Mouse (Mus musculus) CH12.LX (cell line): ENCODE results near the gene Birc2. TPM values are rescaled to one million over a fixed set of nuclear protein-coding genes. Genes with fewer than 3 reads are reported as not detected.

Experiments used
- DNase-seq: peaks from one replicate; pipeline ENCODE4 v3.0.0-alpha.2; 2013; ENCODE audit errors: extremely low read depth
- H3K27ac ChIP-seq: 2 replicates; pipeline ENCODE4 v1.5.1; 2012; ENCODE audit warnings: low read depth, mild to moderate bottlenecking, control low read depth, moderate library complexity; ENCODE audit not compliant: insufficient read depth
- H3K27me3 ChIP-seq: replicated peaks from 2 replicates; pipeline ENCODE3; 2012; ENCODE audit warnings: inconsistent platforms
- H3K36me3 ChIP-seq, 2 experiments: replicated peaks in 1 of 2; 2 replicates each; pipeline versions ENCODE3 to v1.6.1; 2012; ENCODE audit warnings: inconsistent platforms in 1 of 2, low read length in 1 of 2, mild to moderate bottlenecking in 1 of 2, mixed read lengths in 1 of 2, moderate library complexity in 1 of 2; ENCODE audit not compliant: control insufficient read depth in 1 of 2, insufficient read depth in 1 of 2
- H3K4me1 ChIP-seq, 2 experiments: 2 replicates each; pipeline ENCODE4 v1.6.1; 2012; ENCODE audit warnings: inconsistent platforms in 1 of 2, moderate library complexity in 1 of 2; ENCODE audit not compliant: insufficient read depth in 2 of 2, control insufficient read depth in 1 of 2
- H3K4me2 ChIP-seq: 2 replicates; pipeline ENCODE4 v1.6.1; 2012; ENCODE audit warnings: low read depth, mild to moderate bottlenecking, control low read depth; ENCODE audit not compliant: poor library complexity, insufficient read depth, severe bottlenecking
- H3K4me3 ChIP-seq, 3 experiments: fragments of 150-350 bp in 1 of 3; sonication (generic) in 1 of 3; replicated peaks in 1 of 3; 2 replicates each; pipeline versions ENCODE3 to v1.5.1; 2011 to 2012; ENCODE audit warnings: low read depth in 2 of 3, low read length in 2 of 3, mild to moderate bottlenecking in 2 of 3, moderate library complexity in 2 of 3, control low read depth in 1 of 3, improper control_type of control experiment in 1 of 3, inconsistent platforms in 1 of 3, mixed read lengths in 1 of 3; ENCODE audit not compliant: poor library complexity in 1 of 3
- H3K79me2 ChIP-seq: replicated peaks from 2 replicates; pipeline ENCODE4 v1.6.1; 2012; ENCODE audit warnings: mild to moderate bottlenecking, moderate library complexity; ENCODE audit not compliant: control insufficient read depth, poor library complexity, insufficient read depth, severe bottlenecking; ENCODE audit errors: extremely low read depth
- H3K9ac ChIP-seq: 2 replicates; pipeline ENCODE4 v1.6.1; 2012; ENCODE audit warnings: low read depth, mild to moderate bottlenecking, control low read depth, moderate library complexity; ENCODE audit not compliant: insufficient read depth
- H3K9me3 ChIP-seq: replicated peaks from 2 replicates; pipeline ENCODE3; 2012; ENCODE audit warnings: low read length, inconsistent platforms, mixed read lengths
- BHLHE40 ChIP-seq: IDR thresholded peaks from 2 replicates; pipeline ENCODE4 v1.6.1; 2011; ENCODE audit warnings: mild to moderate bottlenecking, low read depth, low read length, improper control_type of control experiment
- ETS1 ChIP-seq: conservative IDR thresholded peaks from 2 replicates; pipeline ENCODE4 v1.6.1; 2012; ENCODE audit warnings: low read depth, mild to moderate bottlenecking, inconsistent platforms, low read length, improper control_type of control experiment, moderate library complexity
- HCFC1 ChIP-seq: IDR thresholded peaks from 2 replicates; pipeline ENCODE4 v1.6.1; 2012; ENCODE audit warnings: low read depth, mild to moderate bottlenecking, inconsistent platforms, low read length, improper control_type of control experiment
- IRF4 ChIP-seq: IDR thresholded peaks from 2 replicates; pipeline ENCODE4 v1.6.1; 2014; ENCODE audit warnings: low read depth, mild to moderate bottlenecking, inconsistent platforms, low read length, improper control_type of control experiment
- JUN ChIP-seq: IDR thresholded peaks from 2 replicates; pipeline ENCODE4 v1.6.1; 2011; ENCODE audit warnings: low read depth, mild to moderate bottlenecking, low read length, improper control_type of control experiment, moderate library complexity; ENCODE audit not compliant: insufficient read depth
- JUND ChIP-seq: conservative IDR thresholded peaks from 2 replicates; pipeline ENCODE4 v1.6.1; 2011; ENCODE audit warnings: low read depth, low read length, improper control_type of control experiment
- KAT2A ChIP-seq: IDR thresholded peaks from 2 replicates; pipeline ENCODE4 v1.6.1; 2012; ENCODE audit warnings: low read length, improper control_type of control experiment, inconsistent platforms; ENCODE audit not compliant: insufficient replicate concordance
- MAFK ChIP-seq: IDR thresholded peaks from 2 replicates; pipeline ENCODE4 v1.6.1; 2011; ENCODE audit warnings: low read length, improper control_type of control experiment; ENCODE audit not compliant: insufficient replicate concordance
- MAX ChIP-seq: IDR thresholded peaks from 2 replicates; pipeline ENCODE4 v1.6.1; 2011; ENCODE audit warnings: low read length, improper control_type of control experiment
- MAZ ChIP-seq: IDR thresholded peaks from 2 replicates; pipeline ENCODE4 v1.6.1; 2012; ENCODE audit warnings: low read depth, mild to moderate bottlenecking, inconsistent platforms, low read length, improper control_type of control experiment, moderate library complexity
- MEF2A ChIP-seq: IDR thresholded peaks from 2 replicates; pipeline ENCODE4 v1.6.1; 2014; ENCODE audit warnings: low read depth, mild to moderate bottlenecking, inconsistent platforms, low read length, improper control_type of control experiment, borderline replicate concordance
- MYC ChIP-seq: IDR thresholded peaks from 2 replicates; pipeline ENCODE4 v1.6.1; 2011; ENCODE audit warnings: low read depth, mild to moderate bottlenecking, improper control_type of control experiment, low read length
- NRF1 ChIP-seq: IDR thresholded peaks from 2 replicates; pipeline ENCODE4 v1.6.1; 2014; ENCODE audit warnings: low read depth, mild to moderate bottlenecking, inconsistent platforms, low read length, improper control_type of control experiment, moderate library complexity
- POLR2A ChIP-seq: IDR thresholded peaks from 2 replicates; pipeline ENCODE4 v1.6.1; 2011; ENCODE audit warnings: low read depth, mild to moderate bottlenecking, improper control_type of control experiment, low read length
- POLR2AphosphoS2 ChIP-seq: IDR thresholded peaks from 2 replicates; pipeline ENCODE4 v1.6.1; 2011; ENCODE audit warnings: low read depth, low read length, improper control_type of control experiment
- RCOR1 ChIP-seq: conservative IDR thresholded peaks from 2 replicates; pipeline ENCODE4 v1.6.1; 2012; ENCODE audit warnings: low read depth, mild to moderate bottlenecking, inconsistent platforms, low read length, improper control_type of control experiment
- SMC3 ChIP-seq: IDR thresholded peaks from 2 replicates; pipeline ENCODE4 v1.6.1; 2011; ENCODE audit warnings: low read depth, low read length, improper control_type of control experiment
- TBP ChIP-seq: conservative IDR thresholded peaks from 2 replicates; pipeline ENCODE4 v1.6.1; 2011; ENCODE audit warnings: low read depth, low read length, improper control_type of control experiment
- UBTF ChIP-seq: IDR thresholded peaks from 2 replicates; pipeline ENCODE4 v1.6.1; 2012; ENCODE audit warnings: low read depth, mild to moderate bottlenecking, inconsistent platforms, low read length, improper control_type of control experiment, moderate library complexity
- USF1 ChIP-seq: IDR thresholded peaks from 2 replicates; pipeline ENCODE4 v1.6.1; 2014; ENCODE audit warnings: low read depth, mild to moderate bottlenecking, inconsistent platforms, low read length, improper control_type of control experiment
- USF2 ChIP-seq: conservative IDR thresholded peaks from 2 replicates; pipeline ENCODE4 v1.6.1; 2011; ENCODE audit warnings: low read depth, low read length, improper control_type of control experiment
- ZKSCAN1 ChIP-seq: IDR thresholded peaks from 2 replicates; pipeline ENCODE4 v1.6.1; 2012; ENCODE audit warnings: low read depth, inconsistent platforms, low read length, improper control_type of control experiment, borderline replicate concordance
- ZMIZ1 ChIP-seq: IDR thresholded peaks from 2 replicates; pipeline ENCODE4 v1.6.1; 2012; ENCODE audit warnings: low read depth, mild to moderate bottlenecking, inconsistent platforms, low read length, improper control_type of control experiment
- dilution Hi-C: fragments of 300-500 bp; cut with MboI; formaldehyde crosslinking; loops from 2 replicates; pipeline ENCODE4 v1.14.3; 2020; ENCODE audit warnings: low sequenced_read_pairs; ENCODE audit not compliant: extremely low pct_unique_long_range_greater_than_20kb, extremely low pct_ligation_motif_present
- in situ Hi-C: fragments of 300-500 bp; cut with MboI; formaldehyde crosslinking; loops from 3 replicates; pipeline ENCODE4 v1.14.3; 2019; ENCODE audit warnings: low sequenced_read_pairs, low pct_ligation_motif_present, low pct_unique_long_range_greater_than_20kb, mixed read lengths
- polyA plus RNA-seq: library from polyadenylated mRNA; unstranded; fragments of >175 nt; gene quantifications from 2 replicates; pipeline ENCODE4 v1.2.1, GENCODE M21; 2012; ENCODE audit warnings: low read depth; ENCODE audit not compliant: insufficient read length
- total RNA-seq, 2 experiments: library from RNA; depleted of rRNA; stranded (reverse); fragments of 300-350 nt in 1 of 2; fragments of >200 nt in 1 of 2; gene quantifications; 2 replicates each; pipeline ENCODE4 v1.2.3; 2012 to 2014

Gene Birc2
- total and polyA plus RNA-seq, 3 experiments, result 43.4 to 134 (median 94.7) TPM

DNA sequence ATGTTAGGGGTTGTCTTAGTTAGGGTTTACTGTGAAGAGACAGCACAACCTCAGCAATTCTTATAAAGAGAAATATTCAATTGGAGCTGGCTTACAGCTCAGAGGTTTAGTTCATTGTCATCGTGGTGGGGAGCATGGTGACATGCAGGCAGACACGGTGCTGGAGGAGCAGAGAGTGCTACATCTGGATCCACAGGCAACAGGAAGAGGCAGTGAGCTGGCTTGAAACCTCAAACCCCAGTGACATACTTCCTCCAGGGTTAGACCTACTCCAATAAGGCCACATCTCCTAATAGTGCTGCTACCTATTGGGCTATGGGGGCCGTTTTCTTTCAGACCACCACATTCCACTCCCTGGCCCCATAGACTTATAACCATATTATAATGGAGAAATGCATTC, 60.9 kb downstream of the Birc2 start:
- no peak overlapping the region for H3K27ac ChIP-seq
- in situ Hi-C loops (no loop called here), dilution Hi-C loops (no loop called here)
- peaks cover 26% of the 10 kb centered on the region for H3K79me2 ChIP-seq
- no peak overlapping the region for H3K9ac ChIP-seq
- H3K9me3 ChIP-seq, result no peaks in the 10 kb centered on the region
- TF ChIP-seq JUN (no peak), IRF4 (no peak), MAFK (no peak), KAT2A (no peak), JUND (no peak), ETS1 (no peak), NRF1 (no peak), MAX (no peak), SMC3 (no peak), MYC (no peak), ZMIZ1 (no peak), POLR2A (no peak), POLR2AphosphoS2 (no peak), ZKSCAN1 (no peak), MEF2A (no peak), TBP (no peak)
- TF ChIP-seq, all 38 proteins: peak for 0
- no peak overlapping the region for H3K4me3 ChIP-seq
- peaks cover 73 to 95% of the 10 kb centered on the region in 2 experiments for H3K36me3 ChIP-seq
- no peak for DNase-seq
- H3K4me2 ChIP-seq, result no peak overlapping the region
- peaks cover 6 to 60% of the 10 kb centered on the region in 2 experiments; a peak in 3 of 4 replicates for H3K4me1 ChIP-seq
- H3K27me3 ChIP-seq, result no peaks in the 10 kb centered on the region

DNA sequence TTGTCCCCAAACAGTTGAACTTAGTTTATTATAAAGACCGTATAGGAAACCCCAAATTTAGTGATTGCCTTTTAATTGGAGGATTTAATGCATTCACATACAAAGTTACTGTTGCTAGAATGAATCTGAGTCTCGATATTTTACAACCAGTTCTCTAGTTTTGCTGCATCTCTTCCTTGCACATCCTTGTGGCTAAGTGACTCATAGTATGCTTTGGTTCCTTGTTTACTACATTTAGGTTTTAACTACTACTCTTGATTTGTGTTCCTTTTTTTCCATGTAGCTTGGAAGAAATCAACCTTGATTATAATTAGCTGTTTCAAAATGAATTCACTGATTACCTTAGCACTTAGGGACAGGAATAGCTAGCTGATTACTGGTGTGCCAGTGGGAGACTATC, 61.9 kb downstream of the Birc2 start:
- H3K27ac ChIP-seq, result no peak overlapping the region

More for the DNA sequence above, 61.9 kb downstream of the Birc2 start:
- Histone ChIP-seq H3K36me3 (peaks cover 76 to 98% of the 10 kb centered on the region in 2 experiments), H3K9me3 (no peaks in the 10 kb centered on the region), H3K79me2 (peaks cover 30% of the 10 kb centered on the region), H3K9ac (no peak overlapping the region), H3K4me2 (no peak overlapping the region), H3K4me1 (peaks cover 6 to 66% of the 10 kb centered on the region in 2 experiments; a peak in 3 of 4 replicates), H3K4me3 (no peak overlapping the region), H3K27me3 (no peaks in the 10 kb centered on the region)
- in situ Hi-C loops, result no loop called here
- dilution Hi-C loops, result no loop called here
- TF ChIP-seq ZMIZ1 (no peak), HCFC1 (no peak), USF2 (no peak), USF1 (no peak), BHLHE40 (no peak), MAZ (no peak), MAFK (no peak), RCOR1 (no peak), MAX (no peak), UBTF (no peak), JUN (no peak)
- no peak for DNase-seq
